23 mouse cellular contexts compared by ENCODE assay signal in genomic region chr2:165187648-165188380, GRCm38 (mm10). TPM values are rescaled to one million over a fixed set of nuclear protein-coding genes. Genes with fewer than 3 reads are reported as not detected.
A peak's percentile ranks its signal among the peaks of the same experiment; 100 is the strongest.
DNase-seq lines count a peak whose midpoint lies in the region; ATAC-seq lines count a peak whose summit lies in the region.
"Had no signal": no experiment of that assay in that cellular context is flagged by ENCODE, and none has a peak within 500 bp of the region (broad histone marks: within the 10 kb centered on the region; RNA-seq: fewer than 3 reads in every experiment).

No protein-coding gene starts in this region.

- H3K36me3 ChIP-seq in heart, embryonic 10.5 days, result no peaks in the 10 kb centered on the region
- no peaks in the 10 kb centered on the region for H3K36me3 ChIP-seq in hindbrain, embryonic 15.5 days
- H3K36me3 ChIP-seq in hindbrain, embryonic 10.5 days, result no peaks in the 10 kb centered on the region
- H3K36me3 ChIP-seq: embryonic facial prominence, embryonic 12.5 days; forebrain, embryonic 12.5 days; limb, embryonic 12.5 days had no signal

- H3K27me3 ChIP-seq in heart, embryonic 10.5 days (ENCODE audit: insufficient read depth, poor library complexity, severe bottlenecking), result peaks cover 83% of the 10 kb centered on the region
- H3K27me3 ChIP-seq in hindbrain, embryonic 15.5 days, result peaks cover 8% of the 10 kb centered on the region; the same call in 1 of the 2 replicates
- peaks cover 63% of the 10 kb centered on the region for H3K27me3 ChIP-seq in hindbrain, embryonic 10.5 days (ENCODE audit: insufficient read depth, poor library complexity, severe bottlenecking)

- H3K4me3 ChIP-seq in heart, embryonic 10.5 days, result no peak overlapping the region
- no peak overlapping the region for H3K4me3 ChIP-seq in hindbrain, embryonic 15.5 days
- H3K4me3 ChIP-seq in hindbrain, embryonic 10.5 days, result no peak overlapping the region
- H3K4me3 ChIP-seq: embryonic facial prominence, embryonic 12.5 days; erythroblast, embryonic 14.5 days; forebrain, embryonic 12.5 days; layer of hippocampus, adult 2 months; limb, embryonic 12.5 days had no signal

- peak; percentile 97 for DNase-seq in heart, adult 11 months
- DNase-seq in heart, embryonic 10.5 days (ENCODE audit: low spot score), result no peak
- DNase-seq in hindbrain, embryonic 10.5 days (ENCODE audit: low spot score), result no peak
- DNase-seq in adrenal gland, adult 2 months, result peak; percentile 70
- DNase-seq in brain, adult 2 months (ENCODE audit: low read depth, low spot score), result peak; percentile 37
- DNase-seq in urinary bladder, postnatal 36 days (ENCODE audit: low spot score in 2 of 2), result no peak
- DNase-seq: cerebellum, postnatal 14 days; gastrocnemius, postnatal 36 days; kidney, postnatal 25 days; liver, postnatal 0 days; thymus, adult 18-20 months; thymus, postnatal 36 days had no signal

- H3K27ac ChIP-seq in heart, embryonic 10.5 days, result no peak overlapping the region
- no peak overlapping the region for H3K27ac ChIP-seq in hindbrain, embryonic 15.5 days (replicated peaks)
- H3K27ac ChIP-seq in hindbrain, embryonic 10.5 days, result no peak overlapping the region
- H3K27ac ChIP-seq: embryonic facial prominence, embryonic 12.5 days; forebrain, embryonic 12.5 days; layer of hippocampus, adult 2 months; limb, embryonic 12.5 days; macrophage had no signal

- peaks cover 12% of the 10 kb centered on the region for H3K4me1 ChIP-seq in heart, embryonic 10.5 days
- peaks cover 13% of the 10 kb centered on the region for H3K4me1 ChIP-seq in hindbrain, embryonic 15.5 days (replicated peaks)
- H3K4me1 ChIP-seq in hindbrain, embryonic 10.5 days (replicated peaks), result peaks cover 24% of the 10 kb centered on the region

- no peaks in the 10 kb centered on the region for H3K9me3 ChIP-seq in heart, embryonic 10.5 days
- H3K9me3 ChIP-seq in hindbrain, embryonic 15.5 days, result no peaks in the 10 kb centered on the region
- no peaks in the 10 kb centered on the region for H3K9me3 ChIP-seq in hindbrain, embryonic 10.5 days
- H3K9me3 ChIP-seq: embryonic facial prominence, embryonic 12.5 days; limb, embryonic 12.5 days had no signal

- no peak overlapping the region for H3K4me2 ChIP-seq in hindbrain, embryonic 15.5 days
- H3K4me2 ChIP-seq: embryonic facial prominence, embryonic 12.5 days; forebrain, embryonic 12.5 days; limb, embryonic 12.5 days; liver, embryonic 11.5 days had no signal

- ATAC-seq in hindbrain, embryonic 15.5 days (ENCODE audit: low FRiP score, low read depth), result peak; percentile 37; the same call in 1 of the 2 replicates
- ATAC-seq: intestine, postnatal 0 days; liver, postnatal 0 days; lung, postnatal 0 days; midbrain, embryonic 16.5 days had no signal

- WGBS in heart, embryonic 10.5 days, result 68% methylated on average over 9 of the region's 9 CpGs
- 66% methylated on average over 9 of the region's 9 CpGs for WGBS in hindbrain, embryonic 15.5 days
- WGBS in hindbrain, embryonic 10.5 days, result 75% methylated on average over 9 of the region's 9 CpGs

- no peak overlapping the region for H3K9ac ChIP-seq in hindbrain, embryonic 15.5 days
- H3K9ac ChIP-seq: embryonic facial prominence, embryonic 12.5 days; forebrain, embryonic 12.5 days; limb, embryonic 12.5 days; liver, postnatal 0 days had no signal

RNA-seq across cellular contexts. Expression of gene Cdh22, which starts 46.8 kb away (rescaled TPM):
- 0.04 and 0.12 TPM in 2 replicates for polyA plus RNA-seq in heart, embryonic 10.5 days (2016; fragmentation: Nextera tagmentation; extraction: Ambion mirVana)
- polyA plus RNA-seq in hindbrain, embryonic 15.5 days (2015; fragmentation: Nextera tagmentation; extraction: Ambion mirVana), result 16.4 and 16.6 TPM in 2 replicates
- 4.4 and 8.7 TPM in 2 replicates for polyA plus RNA-seq in hindbrain, embryonic 10.5 days (2016; fragmentation: Nextera tagmentation; extraction: Ambion mirVana)
- total RNA-seq in adrenal gland, adult 2 months (2021), result 1 to 10 TPM in 1 of 2 experiments, under 1 TPM in 1; 0.89 to 1.8 TPM
- polyA plus RNA-seq in adrenal gland, adult 2 months (2012; rRNA removed), result 1.5 and 6.1 TPM in 2 replicates
- polyA plus RNA-seq: erythroblast, embryonic 14.5 days; liver, postnatal 0 days; macrophage had no signal

Comparison
In these comparisons a context has a peak if more than half of its experiments do, and no peak if none do; other contexts are left out.
1. DNase-seq: peak in heart, adult 11 months (single experiment), adrenal gland, adult 2 months (single experiment) and brain, adult 2 months (single experiment); none in heart, embryonic 10.5 days (single experiment), hindbrain, embryonic 10.5 days (single experiment) and urinary bladder, postnatal 36 days (0 of 2).